Mouse (Mus musculus) small intestine, adult 2 months (tissue): Measurements from ENCODE around the gene Trmt44. TPM values are rescaled to one million over a fixed set of nuclear protein-coding genes. Genes with fewer than 3 reads are reported as not detected.

Experiments
- H3K27ac ChIP-seq: fragments of 200-500 bp; 2 replicates; pipeline ENCODE4 v1.5.1; 2012; ENCODE audit warnings: low read depth, low read length, control low read depth, inconsistent platforms; ENCODE audit not compliant: insufficient read depth
- H3K27me3 ChIP-seq: fragments of 200-500 bp; 2 replicates; pipeline ENCODE4 v1.6.1; 2012; ENCODE audit warnings: mild to moderate bottlenecking, moderate library complexity, low read length, inconsistent platforms; ENCODE audit not compliant: control insufficient read depth, insufficient read depth
- H3K36me3 ChIP-seq: fragments of 200-500 bp; 2 replicates; pipeline ENCODE4 v1.6.1; 2012; ENCODE audit warnings: mild to moderate bottlenecking, low read length, control low read depth, inconsistent platforms; ENCODE audit not compliant: control insufficient read depth, insufficient read depth
- H3K4me1 ChIP-seq: fragments of 200-500 bp; 2 replicates; pipeline ENCODE4 v1.6.1; 2012; ENCODE audit warnings: low read length, inconsistent platforms, mixed read lengths; ENCODE audit not compliant: control insufficient read depth, insufficient read depth, insufficient read length
- H3K4me3 ChIP-seq: fragments of 200-500 bp; 2 replicates; pipeline ENCODE4 v1.5.1; 2012; ENCODE audit warnings: low read depth, mild to moderate bottlenecking, control low read depth, inconsistent platforms, low read length, moderate library complexity
- CTCF ChIP-seq: fragments of 200-500 bp; IDR thresholded peaks from 2 replicates; pipeline ENCODE4 v1.5.1; 2012; ENCODE audit warnings: low read depth, mild to moderate bottlenecking, control low read depth, inconsistent platforms, low read length, moderate library complexity, mixed read lengths; ENCODE audit not compliant: insufficient replicate concordance, insufficient read length; ENCODE audit errors: extremely low read depth
- POLR2A ChIP-seq: fragments of 200-500 bp; IDR thresholded peaks from 2 replicates; pipeline ENCODE4 v1.6.1; 2012; ENCODE audit warnings: low read depth, mild to moderate bottlenecking, control low read depth, inconsistent platforms, low read length, moderate library complexity
- WGBS: fragments of 180-500 bp; shearing (Covaris S2); methylation state at CpG from one replicate; pipeline ENCODE4 v1.1.7; 2018; 5-methylcytosine and 5-hydroxymethylcytosine counted together
- polyA plus RNA-seq: library from polyadenylated mRNA; depleted of rRNA; stranded (reverse); fragments of >200 nt; gene quantifications from 2 replicates; pipeline ENCODE4 v1.2.3, GENCODE M21; 2012

Gene Trmt44
- polyA plus RNA-seq, 1 experiment = 3.3 TPM

DNA sequence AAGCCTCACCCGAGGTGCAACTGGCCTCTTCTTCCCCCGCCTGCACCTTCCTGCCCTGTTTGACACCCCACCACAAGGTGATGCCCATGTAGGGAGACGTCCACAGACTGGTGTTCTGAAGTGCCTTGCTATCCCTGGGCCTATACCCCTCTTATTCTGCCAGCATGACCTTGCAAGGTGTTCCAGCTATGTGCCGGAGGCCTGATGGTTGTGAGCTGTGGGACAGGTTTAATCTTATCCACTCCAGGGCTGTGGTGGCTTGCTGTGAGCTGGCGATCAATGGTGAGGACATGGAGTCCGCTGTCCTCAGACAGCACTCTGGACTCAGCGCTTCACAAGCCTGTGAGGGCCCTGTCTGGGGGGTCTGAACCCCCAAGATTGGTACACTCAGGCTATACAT is 35.5 kb upstream of the Trmt44 start:
- TF ChIP-seq CTCF (no peak), POLR2A (no peak)

GRCm38 (mm10) chr5:35609971-35610370 is 35.1 kb upstream of the Trmt44 start:
- Histone ChIP-seq H3K36me3 (peaks cover 21% of the 10 kb centered on the region; the same call in 1 of the 2 replicates), H3K4me3 (no peak overlapping the region), H3K27ac (no peak overlapping the region), H3K4me1 (no peaks in the 10 kb centered on the region), H3K27me3 (no peaks in the 10 kb centered on the region)
- TF ChIP-seq POLR2A (no peak), CTCF (no peak)
- WGBS = 68% methylated on average over 2 of the region's 2 CpGs

More for the DNA sequence above, 35.5 kb upstream of the Trmt44 start:
- Histone ChIP-seq H3K27me3 (no peaks in the 10 kb centered on the region), H3K4me1 (no peaks in the 10 kb centered on the region), H3K36me3 (peaks cover 19% of the 10 kb centered on the region; the same call in 1 of the 2 replicates), H3K27ac (no peak overlapping the region), H3K4me3 (no peak overlapping the region)
- 97% methylated on average over 7 of the region's 7 CpGs for WGBS

DNA sequence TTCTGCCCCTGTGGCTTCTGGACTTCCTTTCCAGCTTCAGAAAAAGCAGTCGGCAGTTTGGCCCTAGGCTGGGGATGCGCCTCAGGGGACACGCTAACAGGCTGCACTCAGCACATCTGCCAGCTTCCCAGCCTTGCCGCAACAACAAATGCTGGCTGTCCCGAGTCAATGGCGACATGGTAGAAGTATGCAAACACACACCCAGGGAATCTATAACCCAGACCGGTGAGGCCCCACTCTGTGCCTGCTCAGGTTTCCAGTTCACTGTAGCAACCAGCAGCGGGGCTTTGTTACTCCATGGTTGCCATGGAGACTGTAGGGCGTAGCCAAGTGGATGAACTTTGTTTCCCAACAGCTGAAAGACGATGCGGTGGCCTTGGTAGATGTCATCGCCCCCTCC is 34.5 kb upstream of the Trmt44 start:
- no peak for TF ChIP-seq POLR2A
- no peak for TF ChIP-seq CTCF
- Histone ChIP-seq H3K36me3 (peaks cover 24% of the 10 kb centered on the region; the same call in 1 of the 2 replicates), H3K27me3 (no peaks in the 10 kb centered on the region), H3K4me1 (no peaks in the 10 kb centered on the region), H3K4me3 (no peak overlapping the region), H3K27ac (no peak overlapping the region)
- WGBS = 26% methylated on average over 12 of the region's 12 CpGs

DNA sequence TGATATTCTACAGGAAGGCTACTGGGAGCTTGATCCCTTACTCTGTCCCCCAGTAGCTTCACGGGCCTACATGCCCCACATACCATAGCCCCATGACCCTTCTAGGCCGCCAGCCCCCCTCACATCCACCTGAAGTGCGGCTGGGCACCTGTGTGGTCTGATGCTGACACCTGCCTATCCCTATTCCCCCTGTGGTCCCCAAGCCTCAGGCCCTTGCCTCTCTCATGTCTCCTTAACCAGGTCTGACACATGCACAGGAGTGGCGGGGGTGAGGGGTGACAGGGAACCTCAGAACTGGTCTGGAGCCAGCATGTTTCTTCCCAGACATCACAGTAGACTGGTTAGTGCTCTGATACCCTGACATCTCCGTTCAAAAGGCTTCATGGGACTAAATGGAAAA is 33.7 kb upstream of the Trmt44 start:
- Histone ChIP-seq H3K4me3 (no peak overlapping the region), H3K27ac (no peak overlapping the region), H3K36me3 (peaks cover 27% of the 10 kb centered on the region; the same call in 1 of the 2 replicates), H3K4me1 (no peaks in the 10 kb centered on the region), H3K27me3 (no peaks in the 10 kb centered on the region)
- WGBS = 85% methylated on average over 5 of the region's 5 CpGs
- no peak for TF ChIP-seq CTCF
- no peak for TF ChIP-seq POLR2A

GRCm38 (mm10) chr5:35607784-35608183 is 32.9 kb upstream of the Trmt44 start:
- Histone ChIP-seq H3K4me3 (no peak overlapping the region), H3K27ac (no peak overlapping the region), H3K36me3 (peaks cover 32% of the 10 kb centered on the region; the same call in 1 of the 2 replicates), H3K4me1 (no peaks in the 10 kb centered on the region), H3K27me3 (no peaks in the 10 kb centered on the region)
- WGBS = 72% methylated on average over 7 of the region's 7 CpGs
- TF ChIP-seq CTCF = no peak
- no peak for TF ChIP-seq POLR2A

DNA sequence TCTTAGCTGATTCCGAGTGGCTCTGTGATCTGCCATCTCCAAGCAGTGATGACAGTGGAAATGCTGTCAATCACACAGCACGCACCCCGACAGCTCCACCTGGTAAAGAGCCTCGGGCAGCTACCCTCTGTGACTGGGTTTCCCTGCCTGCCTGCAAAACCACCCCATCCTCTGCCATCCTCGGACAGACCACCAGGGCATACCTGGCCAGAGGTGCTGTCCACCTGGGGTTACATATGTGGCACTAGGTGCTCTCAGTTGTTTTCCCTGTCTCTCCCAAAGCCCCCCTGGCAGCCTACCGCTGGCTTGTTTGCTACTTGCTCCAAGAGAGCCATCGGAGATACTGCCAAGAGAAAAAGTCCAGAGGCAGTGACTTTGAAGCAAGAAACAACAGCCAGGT is 31.9 kb upstream of the Trmt44 start:
- Histone ChIP-seq H3K4me1 (no peaks in the 10 kb centered on the region), H3K27ac (no peak overlapping the region), H3K27me3 (no peaks in the 10 kb centered on the region), H3K4me3 (no peak overlapping the region), H3K36me3 (peaks cover 36% of the 10 kb centered on the region)
- TF ChIP-seq CTCF = no peak
- no peak for TF ChIP-seq POLR2A
- WGBS = 93% methylated on average over 7 of the region's 7 CpGs

DNA sequence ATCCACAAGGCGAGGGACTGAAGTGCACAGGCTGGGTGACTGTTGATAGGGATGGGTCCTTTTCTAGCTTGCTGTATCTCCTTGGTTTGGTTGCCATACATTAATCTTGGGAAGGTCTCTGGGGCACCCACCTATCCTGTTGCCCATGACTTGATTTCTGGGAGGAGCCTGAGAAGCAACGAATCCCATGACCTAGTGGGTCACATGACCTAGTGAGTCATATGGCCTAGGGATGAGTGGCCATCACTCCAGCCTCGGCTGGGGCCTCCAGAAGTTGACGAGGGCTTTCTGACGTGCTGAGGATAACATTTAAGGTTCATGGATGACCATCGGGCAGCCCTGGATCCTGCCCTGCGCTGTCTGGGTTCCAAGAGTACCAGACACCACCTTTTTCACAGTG is 30.5 kb upstream of the Trmt44 start:
- 70% methylated on average over 7 of the region's 7 CpGs for WGBS
- no peaks in the 10 kb centered on the region for H3K4me1 ChIP-seq
- H3K36me3 ChIP-seq = peaks cover 45% of the 10 kb centered on the region
- no peaks in the 10 kb centered on the region for H3K27me3 ChIP-seq
- TF ChIP-seq POLR2A (no peak), CTCF (no peak)
- no peak overlapping the region for H3K27ac ChIP-seq
- H3K4me3 ChIP-seq = no peak overlapping the region
